Mouse (Mus musculus): ENCODE data around the gene Krtcap3. TPM values are rescaled to one million over a fixed set of nuclear protein-coding genes. Genes with fewer than 3 reads are reported as not detected.
"Not testable (repeated sequence)": the region's sequence is repeated elsewhere in the genome, so short reads cannot be mapped to it uniquely, and the experiment has no call there.

The Krtcap3 gene
- polyA plus RNA-seq (2012; rRNA removed) = 36.9 and 38.7 TPM in 2 replicates

GRCm38 (mm10) chr5:31251541-31252101, at the start of gene Krtcap3:
Gene Krtcap3 (plus strand): TSS chr5:31251691.
- no peak for DNase-seq (ENCODE audit: low read depth)

DNA sequence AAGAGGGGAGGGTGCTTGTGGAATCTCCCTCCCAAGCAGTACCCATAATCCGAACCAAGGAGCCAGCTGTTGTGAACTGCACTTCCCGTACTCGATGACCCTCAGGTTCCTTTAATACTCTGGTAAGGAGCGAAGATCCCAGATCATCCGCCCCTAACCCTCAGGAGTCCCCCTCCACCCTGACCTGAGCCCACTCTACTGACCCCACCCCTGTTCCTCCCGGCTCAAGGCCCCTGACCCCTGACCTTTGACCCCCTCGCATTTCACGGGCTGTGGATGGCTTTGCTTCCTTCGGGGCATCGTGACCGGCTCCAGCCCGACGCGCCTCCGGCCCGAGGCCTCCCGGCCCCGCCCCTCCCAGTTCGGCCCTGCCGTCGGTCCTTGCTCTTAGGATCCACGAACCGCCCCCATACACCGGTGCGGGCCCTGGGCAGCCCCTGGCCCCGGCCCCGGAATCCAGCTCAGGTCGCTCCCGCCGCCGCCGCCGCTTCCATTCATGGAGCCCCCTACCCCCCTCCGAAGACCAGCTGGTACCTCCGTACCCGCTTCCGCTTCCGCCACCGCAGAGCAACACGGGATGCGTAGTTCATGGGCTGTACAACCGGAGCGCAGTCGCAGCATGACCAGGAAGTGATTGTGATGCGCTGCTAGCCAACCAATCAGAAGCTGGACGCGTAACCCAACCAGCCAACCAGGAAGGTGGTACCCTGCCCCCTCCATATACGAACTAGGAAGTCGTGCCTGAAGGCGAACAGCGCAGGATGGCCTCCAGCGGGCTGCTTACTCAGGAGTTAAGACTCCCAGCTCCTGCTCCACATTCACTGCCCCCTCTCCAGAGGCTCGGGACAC, 49.5 kb upstream of the Krtcap3 start, which contains the start of gene Zfp513:
Gene Zfp513, minus strand, starts transcription at position 562 of the 849 bp plus-strand sequence.
- DNase-seq (ENCODE audit: low read depth) = peak; percentile 86

DNA sequence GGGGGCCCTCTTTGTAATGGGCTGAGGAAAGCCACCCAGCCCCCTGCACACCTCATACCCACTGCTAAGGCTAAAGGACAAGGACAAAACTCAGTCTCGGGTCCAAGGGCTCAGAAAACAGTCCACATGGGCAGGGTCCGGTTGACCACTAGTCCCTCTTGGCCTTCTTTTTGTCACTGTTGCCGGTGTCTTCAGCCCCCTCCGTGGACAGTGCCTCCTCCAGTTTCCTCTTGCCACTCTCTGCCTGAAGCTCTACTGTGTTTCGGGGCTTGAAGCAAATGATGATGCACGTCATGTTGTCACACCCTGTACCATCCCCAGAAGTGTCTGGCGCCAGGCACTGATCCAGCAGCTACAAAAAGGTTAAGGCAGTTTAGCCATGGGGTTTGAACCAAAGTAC, 48.6 kb upstream of the Krtcap3 start:
- no peak for DNase-seq (ENCODE audit: low read depth)

DNA sequence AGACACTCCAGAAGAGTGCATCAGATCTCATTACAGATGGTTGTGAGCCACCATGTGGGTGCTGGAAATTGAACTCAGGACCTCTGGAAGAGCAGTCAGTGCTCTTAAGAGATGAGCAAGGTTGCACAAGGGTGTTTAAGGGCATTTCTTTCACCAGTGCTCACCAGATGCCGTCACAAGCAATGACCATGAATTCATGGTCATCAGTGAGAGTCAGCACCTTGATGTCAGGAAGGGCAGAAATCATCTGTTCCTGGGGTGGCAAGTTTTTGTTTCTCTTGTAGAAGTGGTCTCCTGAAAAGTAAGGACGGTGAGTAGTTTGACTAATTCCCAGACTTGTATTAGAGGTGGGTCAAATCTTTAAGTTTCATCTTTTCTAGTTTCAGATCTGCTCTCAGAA, 47.6 kb upstream of the Krtcap3 start:
- no peak for DNase-seq (ENCODE audit: low read depth)

GRCm38 (mm10) chr5:31204421-31204820, 47.1 kb upstream of the Krtcap3 start:
- DNase-seq (ENCODE audit: low read depth) = no peak

- not testable (repeated sequence) for DNase-seq (ENCODE audit: low read depth)
These were observed 34.9 kb upstream of the Krtcap3 start for GRCm38 (mm10) chr5:31216554-31216953.

- no peak for DNase-seq (ENCODE audit: low read depth)
These were observed 33.2 kb upstream of the Krtcap3 start for GRCm38 (mm10) chr5:31218294-31218693.

DNA sequence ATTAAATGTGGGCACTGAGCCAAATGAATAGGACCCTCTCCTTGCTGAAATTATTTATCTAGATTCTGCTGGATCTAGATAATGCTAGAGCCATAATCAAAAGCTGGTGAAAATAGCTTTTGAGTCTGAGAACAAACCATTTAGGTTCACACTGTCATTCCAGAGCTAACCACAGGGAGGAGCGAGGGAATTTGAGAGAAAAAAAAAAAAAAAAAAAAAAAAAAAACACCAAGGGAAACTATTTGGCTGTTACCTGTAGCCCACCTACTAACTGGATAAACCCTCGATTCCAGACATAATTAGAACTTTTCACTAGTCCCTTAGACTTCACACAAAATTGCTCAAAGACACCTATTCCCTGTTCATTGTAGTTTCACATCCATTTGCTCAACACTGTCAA, 32.4 kb upstream of the Krtcap3 start:
- no peak for DNase-seq (ENCODE audit: low read depth)

GRCm38 (mm10) chr5:31219474-31219873, 32.0 kb upstream of the Krtcap3 start:
- no peak for DNase-seq (ENCODE audit: low read depth)

DNA sequence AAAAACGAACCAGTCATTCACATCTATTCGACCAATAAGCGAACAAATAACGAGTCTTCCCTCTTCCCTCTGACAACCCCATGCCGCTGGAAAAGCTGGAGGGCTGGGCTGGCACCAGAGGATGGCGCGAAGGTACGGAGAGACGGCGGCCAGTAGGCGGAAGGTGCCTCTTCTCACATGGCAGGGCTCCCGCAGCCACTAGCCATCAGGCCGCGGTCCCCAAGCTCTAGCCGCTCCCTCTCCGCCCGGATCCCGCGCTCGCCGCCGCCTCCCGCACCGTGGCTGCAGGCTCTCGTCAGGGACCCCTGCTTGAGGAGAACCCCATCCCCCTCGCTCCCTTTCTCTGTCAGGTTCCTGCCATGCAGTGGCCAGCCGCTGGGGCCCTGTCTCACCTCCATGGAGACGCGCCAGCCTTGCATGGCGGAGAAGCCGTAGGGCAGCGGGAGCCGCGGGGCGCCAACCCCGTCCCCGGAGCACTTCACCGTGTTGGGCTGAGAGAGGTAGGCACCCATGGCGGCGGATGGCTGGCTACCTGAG, 31.5 kb upstream of the Krtcap3 start:
- no peak for DNase-seq (ENCODE audit: low read depth)

GRCm38 (mm10) chr5:31220448-31221303, 30.8 kb upstream of the Krtcap3 start, which contains the start of gene Ppm1g:
Gene Ppm1g (minus strand): TSS chr5:31220687.
- DNase-seq (ENCODE audit: low read depth) = no peak

DNA sequence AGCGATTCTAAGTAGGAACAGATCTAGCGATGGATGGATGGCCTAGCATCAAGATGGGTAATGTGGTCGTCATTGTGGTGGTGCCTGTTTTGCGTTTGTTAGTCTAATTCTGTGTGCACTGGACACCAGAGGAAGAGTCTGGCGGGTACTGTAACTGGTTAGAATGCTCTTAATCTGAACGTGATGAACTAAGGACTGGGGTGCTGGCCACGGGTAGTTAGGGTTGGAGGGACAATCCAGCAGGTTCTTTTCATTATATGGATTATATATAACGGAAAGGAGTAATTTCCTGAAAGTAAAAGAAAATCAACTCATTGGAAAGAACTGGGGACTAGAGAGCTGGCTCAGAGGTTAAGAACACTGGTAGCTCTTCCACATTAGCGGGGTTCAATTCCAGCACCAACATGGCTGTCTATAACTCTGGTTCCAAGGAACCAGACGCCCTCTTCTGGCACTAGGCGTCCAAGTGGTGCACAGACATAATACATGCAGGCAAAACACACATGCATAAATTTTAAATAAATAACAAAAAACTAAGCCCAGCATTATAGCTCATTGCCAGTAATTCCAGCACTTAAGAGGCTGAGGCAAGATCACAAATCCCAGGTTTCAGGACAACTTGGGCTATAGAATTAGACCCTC, 30.1 kb upstream of the Krtcap3 start:
- no peak for DNase-seq (ENCODE audit: low read depth)

- no peak for DNase-seq (ENCODE audit: low read depth)
These were observed 28.8 kb upstream of the Krtcap3 start for GRCm38 (mm10) chr5:31222696-31223095.

- DNase-seq (ENCODE audit: low read depth) = no peak
These were observed 24.9 kb upstream of the Krtcap3 start for GRCm38 (mm10) chr5:31226641-31227040.

- no peak for DNase-seq (ENCODE audit: low read depth)
These were observed 10.6 kb upstream of the Krtcap3 start, which contains the start of the genes Nrbp1 and Gm9970 for GRCm38 (mm10) chr5:31240637-31241521. Gene Nrbp1 (plus strand): TSS chr5:31240864. Gene Gm9970 (minus strand): TSS chr5:31241232.

GRCm38 (mm10) chr5:31241522-31242034, 9.9 kb upstream of the Krtcap3 start:
- no peak for DNase-seq (ENCODE audit: low read depth)

GRCm38 (mm10) chr5:31242191-31242590, 9.3 kb upstream of the Krtcap3 start:
- no peak for DNase-seq (ENCODE audit: low read depth)

GRCm38 (mm10) chr5:31250716-31251115, 775 bp upstream of the Krtcap3 start:
- no peak for DNase-seq (ENCODE audit: low read depth)

GRCm38 (mm10) chr5:31252151-31252550, 660 bp downstream of the Krtcap3 start:
- no peak for DNase-seq (ENCODE audit: low read depth)

Data from gonadal fat pad, adult 2 months (tissue).